Mouse (Mus musculus) lung, postnatal 0 days (tissue): ENCODE results near the gene Lct.

Experiments
- CTCF ChIP-seq: IDR thresholded peaks from 2 replicates; pipeline ENCODE4 v1.5.1; 2016; ENCODE audit warnings: antibody characterized with exemption, mild to moderate bottlenecking
- EP300 ChIP-seq: IDR thresholded peaks from 2 replicates; pipeline ENCODE4 v1.6.1; 2016; ENCODE audit warnings: antibody characterized with exemption, mild to moderate bottlenecking, control low read depth

- TF ChIP-seq CTCF (no peak), EP300 (no peak)
Observed at GRCm38 (mm10) chr1:128358276-128358675, 30.2 kb upstream of the Lct start.
